Comparison of ENCODE assay signal across 25 mouse cellular contexts in genomic region chr10:70226608-70227007, GRCm38 (mm10). TPM values are rescaled to one million over a fixed set of nuclear protein-coding genes. Genes with fewer than 3 reads are reported as not detected.
A peak's percentile ranks its signal among the peaks of the same experiment; 100 is the strongest.
DNase-seq lines count a peak whose midpoint lies in the region; ATAC-seq and TF ChIP-seq lines count a peak whose summit lies in the region.
"Had no signal": no experiment of that assay in that cellular context is flagged by ENCODE, and none has a peak within 500 bp of the region (broad histone marks: within the 10 kb centered on the region; RNA-seq: fewer than 3 reads in every experiment).

No protein-coding gene starts in this region.

- H3K9me3 ChIP-seq in kidney, embryonic 14.5 days (ENCODE audit: control insufficient read depth, low read length) = no peaks in the 10 kb centered on the region
- no peaks in the 10 kb centered on the region for H3K9me3 ChIP-seq in kidney, embryonic 16.5 days (ENCODE audit: low read length)
- H3K9me3 ChIP-seq in lung, postnatal 0 days (ENCODE audit: low read length) = no peaks in the 10 kb centered on the region
- no peaks in the 10 kb centered on the region for H3K9me3 ChIP-seq in midbrain, embryonic 11.5 days (ENCODE audit: control insufficient read depth, low read length)
- H3K9me3 ChIP-seq: heart, embryonic 13.5 days; limb, embryonic 13.5 days; liver, embryonic 12.5 days; midbrain, embryonic 12.5 days; neural tube, embryonic 13.5 days had no signal

- no peak overlapping the region for H3K4me2 ChIP-seq in kidney, embryonic 14.5 days (replicated peaks; ENCODE audit: low read depth, low read length)
- H3K4me2 ChIP-seq in kidney, embryonic 16.5 days (replicated peaks; ENCODE audit: low read depth, low read length) = no peak overlapping the region
- H3K4me2 ChIP-seq in lung, postnatal 0 days (replicated peaks; ENCODE audit: low read depth, low read length) = no peak overlapping the region
- no peak overlapping the region for H3K4me2 ChIP-seq in midbrain, embryonic 11.5 days
- H3K4me2 ChIP-seq: heart, embryonic 13.5 days; limb, embryonic 13.5 days; liver, embryonic 12.5 days; midbrain, embryonic 12.5 days; neural tube, embryonic 13.5 days had no signal

- no peak for TF ChIP-seq CTCF in lung, postnatal 0 days (IDR thresholded peaks at IDR 0.05)

- no peak overlapping the region for H3K27ac ChIP-seq in kidney, embryonic 14.5 days (ENCODE audit: low read depth, low read length)
- H3K27ac ChIP-seq in kidney, embryonic 16.5 days (ENCODE audit: low read length) = no peak overlapping the region
- H3K27ac ChIP-seq in lung, postnatal 0 days (ENCODE audit: low read length) = peak overlapping the region; percentile 47; the same call in 1 of the 2 replicates
- no peak overlapping the region for H3K27ac ChIP-seq in midbrain, embryonic 11.5 days (ENCODE audit: low read depth, low read length)
- H3K27ac ChIP-seq: heart, embryonic 13.5 days; limb, embryonic 13.5 days; liver, embryonic 12.5 days; midbrain, embryonic 12.5 days; neural tube, embryonic 13.5 days; stomach, postnatal 0 days had no signal

- peak; percentile 83; the same call in 1 of the 2 replicates for TF ChIP-seq EP300 in lung, postnatal 0 days (IDR thresholded peaks at IDR 0.05)

- H3K27me3 ChIP-seq in kidney, embryonic 14.5 days (ENCODE audit: control insufficient read depth, insufficient read depth, low read length) = no peaks in the 10 kb centered on the region
- no peaks in the 10 kb centered on the region for H3K27me3 ChIP-seq in kidney, embryonic 16.5 days (ENCODE audit: insufficient read depth, low read length)
- no peaks in the 10 kb centered on the region for H3K27me3 ChIP-seq in lung, postnatal 0 days (replicated peaks; ENCODE audit: insufficient read depth, low read length)
- no peaks in the 10 kb centered on the region for H3K27me3 ChIP-seq in midbrain, embryonic 11.5 days (ENCODE audit: control insufficient read depth, insufficient read depth, low read length)
- H3K27me3 ChIP-seq: heart, embryonic 13.5 days; limb, embryonic 13.5 days; liver, embryonic 12.5 days; midbrain, embryonic 12.5 days; neural tube, embryonic 13.5 days had no signal

- H3K4me1 ChIP-seq in kidney, embryonic 14.5 days (ENCODE audit: control insufficient read depth, insufficient read depth, low read length) = no peaks in the 10 kb centered on the region
- H3K4me1 ChIP-seq in kidney, embryonic 16.5 days (ENCODE audit: insufficient read depth, low read length) = no peaks in the 10 kb centered on the region
- peaks cover 7% of the 10 kb centered on the region; the same call in 1 of the 2 replicates for H3K4me1 ChIP-seq in lung, postnatal 0 days (ENCODE audit: insufficient read depth, low read depth, low read length)
- H3K4me1 ChIP-seq in midbrain, embryonic 11.5 days (ENCODE audit: control insufficient read depth, insufficient read depth, low read length) = no peaks in the 10 kb centered on the region
- H3K4me1 ChIP-seq: heart, embryonic 13.5 days; limb, embryonic 13.5 days; liver, embryonic 12.5 days; midbrain, embryonic 12.5 days; neural tube, embryonic 13.5 days had no signal

- DNase-seq in kidney, adult 11 months = peak; percentile 55
- peak; percentile 49 for DNase-seq in kidney, postnatal 14 days
- peak; percentile 94 for DNase-seq in lung, postnatal 0 days (ENCODE audit: low spot score)
- peak; percentile 67 for DNase-seq in lung, postnatal 25 days (ENCODE audit: low spot score)
- no peak for DNase-seq in midbrain, embryonic 11.5 days (ENCODE audit: low spot score, missing footprints)
- DNase-seq: adrenal gland, postnatal 25 days; B cell, adult 2 months; cerebellum, adult 11-12 months; cerebellum, postnatal 10 days; forebrain, postnatal 0 days; gastrocnemius, postnatal 14 days; heart, postnatal 10 days; right cerebral cortex, postnatal 4 days; thymus, adult 18-20 months; thymus, postnatal 25 days had no signal

- H3K36me3 ChIP-seq in kidney, embryonic 14.5 days (ENCODE audit: control insufficient read depth, insufficient read depth, low read length) = no peaks in the 10 kb centered on the region
- no peaks in the 10 kb centered on the region for H3K36me3 ChIP-seq in kidney, embryonic 16.5 days (ENCODE audit: insufficient read depth, low read length)
- no peaks in the 10 kb centered on the region for H3K36me3 ChIP-seq in lung, postnatal 0 days (ENCODE audit: insufficient read depth, low read length)
- no peaks in the 10 kb centered on the region for H3K36me3 ChIP-seq in midbrain, embryonic 11.5 days (ENCODE audit: control insufficient read depth, insufficient read depth, low read length)
- H3K36me3 ChIP-seq: heart, embryonic 13.5 days; limb, embryonic 13.5 days; liver, embryonic 12.5 days; midbrain, embryonic 12.5 days; neural tube, embryonic 13.5 days had no signal

- no peak overlapping the region for H3K9ac ChIP-seq in kidney, embryonic 14.5 days (ENCODE audit: low read depth, low read length)
- H3K9ac ChIP-seq in kidney, embryonic 16.5 days (replicated peaks; ENCODE audit: low read length) = no peak overlapping the region
- no peak overlapping the region for H3K9ac ChIP-seq in lung, postnatal 0 days (replicated peaks; ENCODE audit: low read depth)
- H3K9ac ChIP-seq in midbrain, embryonic 11.5 days (ENCODE audit: low read length) = no peak overlapping the region
- H3K9ac ChIP-seq: forebrain, postnatal 0 days; heart, embryonic 13.5 days; limb, embryonic 13.5 days; liver, embryonic 12.5 days; midbrain, embryonic 12.5 days; neural tube, embryonic 13.5 days had no signal

- ATAC-seq in kidney, embryonic 14.5 days (ENCODE audit: low FRiP score, low TSS enrichment) = no peak
- no peak for ATAC-seq in kidney, embryonic 16.5 days (ENCODE audit: low FRiP score, low TSS enrichment)
- peak; percentile 91 for ATAC-seq in lung, postnatal 0 days
- ATAC-seq in midbrain, embryonic 11.5 days (ENCODE audit: low FRiP score) = no peak
- ATAC-seq: forebrain, postnatal 0 days; liver, embryonic 12.5 days had no signal

- no peak overlapping the region for H3K4me3 ChIP-seq in kidney, embryonic 14.5 days (ENCODE audit: low read length)
- no peak overlapping the region for H3K4me3 ChIP-seq in kidney, embryonic 16.5 days (ENCODE audit: low read length)
- H3K4me3 ChIP-seq in lung, postnatal 0 days (ENCODE audit: low read depth, low read length) = no peak overlapping the region
- H3K4me3 ChIP-seq in midbrain, embryonic 11.5 days (ENCODE audit: low read depth, low read length) = no peak overlapping the region
- H3K4me3 ChIP-seq: erythroblast, embryonic 14.5 days; heart, embryonic 13.5 days; limb, embryonic 13.5 days; liver, embryonic 12.5 days; midbrain, embryonic 12.5 days; neural tube, embryonic 13.5 days had no signal

RNA-seq across cellular contexts. Expression of gene Slc16a9, which starts 18.3 kb away (rescaled TPM):
- polyA plus RNA-seq in kidney, embryonic 14.5 days (2014; fragmentation: Nextera tagmentation; extraction: Ambion mirVana) = 3.8 and 4.0 TPM in 2 replicates
- 5.2 and 5.5 TPM in 2 replicates for polyA plus RNA-seq in kidney, embryonic 16.5 days (2015; fragmentation: Nextera tagmentation; extraction: Ambion mirVana)
- 24.8 and 25.4 TPM in 2 replicates for polyA plus RNA-seq in lung, postnatal 0 days (2015; fragmentation: Nextera tagmentation; extraction: Ambion mirVana)
- polyA plus RNA-seq in midbrain, embryonic 11.5 days (2014; fragmentation: Nextera tagmentation; extraction: Ambion mirVana) = 0.29 and 0.48 TPM in 2 replicates
- polyA plus RNA-seq: erythroblast, embryonic 14.5 days had no signal

RNA-seq across cellular contexts. Expression of gene Mrln, which starts 22.1 kb away (rescaled TPM):
- 7.8 and 9.6 TPM in 2 replicates for polyA plus RNA-seq in kidney, embryonic 14.5 days (2014; fragmentation: Nextera tagmentation; extraction: Ambion mirVana)
- polyA plus RNA-seq in kidney, embryonic 16.5 days (2015; fragmentation: Nextera tagmentation; extraction: Ambion mirVana) = 4.9 and 7.5 TPM in 2 replicates
- 1.6 and 1.8 TPM in 2 replicates for polyA plus RNA-seq in lung, postnatal 0 days (2015; fragmentation: Nextera tagmentation; extraction: Ambion mirVana)
- polyA plus RNA-seq in midbrain, embryonic 11.5 days (2014; fragmentation: Nextera tagmentation; extraction: Ambion mirVana) = 0.65 TPM in 1 of 2 replicates, not detected in the other
- polyA plus RNA-seq: erythroblast, embryonic 14.5 days; spleen, adult 2 months had no signal
